In genomic region chr2:128545447-128545846, GRCm38 (mm10) we compare ENCODE assay signal across 14 mouse cellular contexts. TPM values are rescaled to one million over a fixed set of nuclear protein-coding genes. Genes with fewer than 3 reads are reported as not detected.
"Had no signal": no experiment of that assay in that cellular context is flagged by ENCODE, and none has a peak within 500 bp of the region (broad histone marks: within the 10 kb centered on the region; RNA-seq: fewer than 3 reads in every experiment).

No protein-coding gene starts in this region.

- H3K36me3 ChIP-seq: limb, embryonic 13.5 days; liver, embryonic 15.5 days; midbrain, embryonic 10.5 days; neural tube, embryonic 12.5 days had no signal

- H3K9me3 ChIP-seq: limb, embryonic 13.5 days; liver, embryonic 15.5 days; midbrain, embryonic 10.5 days; neural tube, embryonic 12.5 days had no signal

- H3K27me3 ChIP-seq: limb, embryonic 13.5 days; liver, embryonic 15.5 days; neural tube, embryonic 12.5 days had no signal

- H3K4me3 ChIP-seq: left cerebral cortex, adult 2 months; limb, embryonic 13.5 days; liver, embryonic 15.5 days; midbrain, embryonic 10.5 days; neural tube, embryonic 12.5 days had no signal

- H3K9ac ChIP-seq: limb, embryonic 13.5 days; liver, embryonic 15.5 days; neural tube, embryonic 12.5 days had no signal

- H3K27ac ChIP-seq: left cerebral cortex, adult 2 months; limb, embryonic 13.5 days; liver, embryonic 15.5 days; neural tube, embryonic 12.5 days had no signal

- H3K4me2 ChIP-seq: limb, embryonic 13.5 days; liver, embryonic 11.5 days; liver, embryonic 15.5 days; neural tube, embryonic 12.5 days had no signal

RNA-seq across cellular contexts. Expression of gene Spdye4c, which starts 45.6 kb away (rescaled TPM):
- total RNA-seq: layer of hippocampus, postnatal 25 days; left cerebral cortex, adult 2 months; left cerebral cortex, postnatal 14 days; megakaryocyte progenitor cell, adult 5-6 weeks; neutrophil, adult 5-6 weeks had no signal
- polyA plus RNA-seq: kidney, embryonic 16.5 days; limb, embryonic 13.5 days; liver, embryonic 11.5 days; liver, embryonic 15.5 days; lung, adult 2 months; midbrain, embryonic 10.5 days; midbrain, embryonic 14.5 days; neural tube, embryonic 12.5 days; stomach, embryonic 14.5 days had no signal
